Mouse (Mus musculus) C3H10T1/2 (cell line): Measurements from ENCODE around the gene Tmem192. TPM values are rescaled to one million over a fixed set of nuclear protein-coding genes. Genes with fewer than 3 reads are reported as not detected.

Experiments used
- polyA plus RNA-seq, 2 experiments: library from polyadenylated mRNA; unstranded; fragments of >200 nt; fragmentation: generic; extraction: Trizol; gene quantifications; one replicate each; pipeline ENCODE4 v1.2.1; 2012; ENCODE audit warnings: missing spikeins in 2 of 2

Tmem192 gene
- 10 to 100 TPM; 30.1 to 55.7 TPM for polyA plus RNA-seq

DNA sequence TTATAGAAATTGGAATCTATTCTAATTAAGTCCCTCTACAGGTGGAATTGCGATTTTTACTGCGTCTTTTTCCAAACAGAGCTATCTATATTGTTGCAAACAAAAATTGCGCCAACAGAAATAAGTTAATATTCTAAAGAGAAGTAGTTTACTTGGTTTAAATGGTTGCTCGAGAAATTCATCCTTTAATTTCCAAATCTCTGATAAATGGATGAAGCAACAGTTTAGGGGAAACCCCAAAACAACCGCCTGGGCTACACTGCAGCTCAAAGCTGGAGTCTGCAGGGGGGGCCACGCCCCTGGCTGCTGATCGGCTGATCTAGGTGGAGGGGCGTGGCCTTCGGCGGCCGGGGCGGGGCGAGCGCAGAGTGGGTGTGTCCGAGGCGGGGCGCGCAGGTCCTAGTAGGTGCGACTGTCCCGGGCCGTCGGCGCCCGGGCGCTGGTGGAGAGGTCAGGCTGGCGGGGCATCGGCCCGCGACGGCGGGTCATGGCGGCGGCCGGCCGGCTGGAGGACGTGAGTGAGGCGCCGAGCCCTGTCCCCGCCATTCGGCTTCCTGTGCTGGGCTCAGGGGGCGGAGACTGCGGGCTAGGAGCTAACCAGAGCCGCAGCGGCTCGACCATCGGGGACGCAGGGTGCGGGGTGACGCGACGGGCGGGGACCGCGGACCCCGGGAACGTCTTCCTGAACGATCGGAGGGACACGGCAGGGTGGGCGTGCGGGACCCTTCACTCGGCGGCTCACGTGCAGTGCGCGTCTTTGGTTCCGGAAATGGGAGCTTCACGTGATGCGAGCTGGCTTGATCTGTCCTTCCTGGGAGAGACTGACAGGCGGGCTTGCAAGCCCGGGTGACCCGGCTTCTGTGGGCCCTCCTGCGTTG, at the start of gene Tmem192:
Gene Tmem192 (plus strand): TSS at position 366 of the 878 bp plus-strand sequence.

DNA sequence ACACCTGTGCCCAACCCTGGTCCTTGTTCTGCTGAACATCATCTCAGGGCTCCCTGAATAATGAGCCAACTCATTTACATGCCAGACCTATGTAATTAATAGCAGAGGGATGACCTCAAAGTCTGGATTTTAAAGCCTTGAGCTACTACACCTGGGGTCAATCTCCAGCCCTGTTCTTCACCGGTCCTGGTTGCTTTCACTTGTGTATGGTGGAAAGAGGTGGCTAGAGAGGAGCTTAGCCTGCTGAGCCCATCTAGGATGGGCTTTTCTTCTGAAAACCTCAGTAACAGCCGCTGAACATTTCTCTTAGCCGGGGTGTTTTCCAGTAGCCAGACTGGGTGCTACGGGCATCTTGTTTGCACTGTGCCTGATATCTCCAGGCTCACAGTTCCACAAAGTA, 40.7 kb downstream of the Tmem192 start, which contains the start of gene Trim75:
Gene Trim75 (minus strand): TSS at position 101 of the 400 bp plus-strand sequence.

DNA sequence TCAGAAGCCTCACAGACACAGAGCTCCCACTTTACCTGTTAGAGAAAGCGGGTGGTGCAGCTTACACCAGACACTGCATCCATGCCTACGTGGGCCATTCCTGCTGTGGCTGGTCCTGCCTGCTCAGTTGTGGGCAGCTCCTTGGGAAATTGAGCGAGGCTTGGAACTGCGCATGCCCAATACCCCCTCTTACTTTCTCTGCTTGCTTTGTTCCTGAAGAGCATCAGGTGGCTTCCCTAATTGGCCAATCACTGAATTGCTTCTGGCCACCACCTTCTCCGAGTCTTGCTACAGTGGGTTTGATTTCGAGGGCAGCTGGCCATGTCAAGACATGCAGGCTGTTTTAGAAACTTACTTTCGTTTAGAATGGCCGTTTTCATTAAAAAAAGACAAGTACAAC, 71.4 kb downstream of the Tmem192 start, which contains the start of the genes Trim61 and Trim60:
Gene Trim61 (minus strand): TSS at position 101 of the 400 bp plus-strand sequence.
Gene Trim60 (minus strand): TSS at position 162 of the 400 bp plus-strand sequence.

Other genes starting within 250 kb of the Tmem192 start
- gene Msmo1, start 213.4 kb upstream of the Tmem192 start, polyA plus RNA-seq: 10 to 100 TPM; 23.1 to 33.0 TPM
- gene Klhl2, start 97.2 kb upstream of the Tmem192 start, polyA plus RNA-seq: 1 to 10 TPM; 1.5 to 2.1 TPM
- not detected for gene Trim75, start 40.6 kb downstream of the Tmem192 start, polyA plus RNA-seq
- gene Trim61, start 71.3 kb downstream of the Tmem192 start, polyA plus RNA-seq: not detected
- gene Trim60, start 71.4 kb downstream of the Tmem192 start, polyA plus RNA-seq: not detected
- gene Apela, start 90.2 kb downstream of the Tmem192 start, polyA plus RNA-seq: not detected
- not detected for gene Gm10663, start 127.8 kb downstream of the Tmem192 start, polyA plus RNA-seq
- not detected for gene BC030870, start 182.4 kb downstream of the Tmem192 start, polyA plus RNA-seq